Mouse (Mus musculus) heart, postnatal 10 days (tissue): ENCODE measurements around the gene Rmdn2. TPM values are rescaled to one million over a fixed set of nuclear protein-coding genes. Genes with fewer than 3 reads are reported as not detected.

Experiments used
- DNase-seq, 2 experiments: peaks; one replicate each; pipeline ENCODE4 v3.0.0; 2021
- intact Hi-C: fragments of 180-260 bp; cut with DNase I; formaldehyde crosslinking; loops from one replicate; pipeline ENCODE4 v1.15.1; 2025
- total RNA-seq, 2 experiments: library from RNA; stranded (reverse); gene quantifications; 2 replicates each; pipeline ENCODE4 v1.2.3; 2021

Gene Rmdn2
- total RNA-seq, 2 experiments from 2014 or later = 7.7 to 9.1 TPM

GRCm38 (mm10) chr17:79695106-79695505 is 83.4 kb downstream of the Rmdn2 start:
- no peak for DNase-seq
- intact Hi-C loops = no loop called here

GRCm38 (mm10) chr17:79695541-79695940 is 83.9 kb downstream of the Rmdn2 start:
- intact Hi-C loops = no loop called here
- DNase-seq = no peak

GRCm38 (mm10) chr17:79699197-79699596 is 87.5 kb downstream of the Rmdn2 start:
- peak; percentile 19 to 25 for DNase-seq
- intact Hi-C loops = loop anchor here (2.0 kb wide), 1 partner anchor 142 kb away; no protein-coding TSS in a partner anchor

- intact Hi-C loops = no loop called here
- DNase-seq = no peak
Observed at GRCm38 (mm10) chr17:79700871-79701270, 89.2 kb downstream of the Rmdn2 start.

GRCm38 (mm10) chr17:79705671-79706455 is 94.2 kb downstream of the Rmdn2 start:
- no peak for DNase-seq
- intact Hi-C loops = no loop called here

- intact Hi-C loops = no loop called here
- DNase-seq = no peak
Observed at GRCm38 (mm10) chr17:79708168-79708567, 96.5 kb downstream of the Rmdn2 start.

GRCm38 (mm10) chr17:79709718-79710117 is 98.1 kb downstream of the Rmdn2 start:
- intact Hi-C loops = no loop called here
- no peak for DNase-seq

GRCm38 (mm10) chr17:79710246-79710842 is 98.7 kb downstream of the Rmdn2 start:
- intact Hi-C loops = no loop called here

GRCm38 (mm10) chr17:79711944-79712343 is 100.3 kb downstream of the Rmdn2 start:
- DNase-seq = no peak
- intact Hi-C loops = no loop called here

More at GRCm38 (mm10) chr17:79710246-79710842, 98.7 kb downstream of the Rmdn2 start:
- no peak for DNase-seq

GRCm38 (mm10) chr17:79712536-79712935 is 100.9 kb downstream of the Rmdn2 start:
- DNase-seq = no peak
- intact Hi-C loops = no loop called here

GRCm38 (mm10) chr17:79713276-79713642 is 101.6 kb downstream of the Rmdn2 start:
- peak in 1 of 2 experiments; percentile 25 for DNase-seq
- intact Hi-C loops = no loop called here

- peak; percentile 44 to 52 for DNase-seq
- intact Hi-C loops = loop anchor here (2.0 kb wide), 2 partner anchors 49 to 603 kb away; no protein-coding TSS in a partner anchor
Observed at GRCm38 (mm10) chr17:79713643-79714367, 102.1 kb downstream of the Rmdn2 start.

GRCm38 (mm10) chr17:79714368-79714895 is 102.8 kb downstream of the Rmdn2 start:
- DNase-seq = no peak
- intact Hi-C loops = loop anchor here (2.0 kb wide), 2 partner anchors 50 to 604 kb away; no protein-coding TSS in a partner anchor

GRCm38 (mm10) chr17:79714931-79715637 is 103.4 kb downstream of the Rmdn2 start, which contains the start of gene Cyp1b1:
Gene Cyp1b1, minus strand, starts transcription at chr17:79715061.
- no peak for DNase-seq
- intact Hi-C loops = loop anchor here (2.0 to 5.0 kb wide), 3 partner anchors 50 to 604 kb away; no protein-coding TSS in a partner anchor

- peak; percentile 91 to 92 for DNase-seq
- intact Hi-C loops = loop anchor here (2.0 to 5.0 kb wide), 3 partner anchors 51 to 605 kb away; no protein-coding TSS in a partner anchor
Observed at GRCm38 (mm10) chr17:79715649-79716143, 104.0 kb downstream of the Rmdn2 start.

GRCm38 (mm10) chr17:79720681-79721080 is 109.0 kb downstream of the Rmdn2 start:
- intact Hi-C loops = no loop called here
- DNase-seq = no peak

- no peak for DNase-seq
- intact Hi-C loops = no loop called here
Observed at GRCm38 (mm10) chr17:79726613-79727012, 115.0 kb downstream of the Rmdn2 start.

- intact Hi-C loops = no loop called here
- DNase-seq = no peak
Observed at GRCm38 (mm10) chr17:79728053-79728584, 116.5 kb downstream of the Rmdn2 start.

GRCm38 (mm10) chr17:79728585-79729503 is 117.2 kb downstream of the Rmdn2 start:
- DNase-seq = no peak
- intact Hi-C loops = no loop called here
